Mouse (Mus musculus) liver, embryonic 12.5 days (tissue): ENCODE results near the gene Cadm2. TPM values are rescaled to one million over a fixed set of nuclear protein-coding genes. Genes with fewer than 3 reads are reported as not detected.

Experiments used
- ATAC-seq: fragments of 200-750 bp; cut with Nextera tagmentation; 2 replicates; pipeline ENCODE4 v1.8.0; 2017; ENCODE audit warnings: moderate number of reproducible peaks, mild to moderate bottlenecking, moderate library complexity
- H3K27ac ChIP-seq: fragments of 300-500 bp; sonication (generic); 2 replicates; pipeline ENCODE4 v1.5.1; 2016; ENCODE audit warnings: mild to moderate bottlenecking
- H3K27me3 ChIP-seq: fragments of 300-500 bp; sonication (generic); replicated peaks from 2 replicates; pipeline ENCODE4 v1.6.1; 2016; ENCODE audit warnings: mild to moderate bottlenecking, moderate library complexity
- H3K36me3 ChIP-seq: fragments of 300-500 bp; sonication (generic); 2 replicates; pipeline ENCODE4 v1.6.1; 2016; ENCODE audit warnings: mild to moderate bottlenecking, moderate library complexity
- H3K4me1 ChIP-seq: fragments of 300-500 bp; sonication (generic); 2 replicates; pipeline ENCODE4 v1.6.1; 2016
- H3K4me2 ChIP-seq: fragments of 300-500 bp; sonication (generic); 2 replicates; pipeline ENCODE4 v1.6.1; 2016; ENCODE audit warnings: mild to moderate bottlenecking, moderate library complexity
- H3K4me3 ChIP-seq: fragments of 300-500 bp; sonication (generic); 2 replicates; pipeline ENCODE4 v1.5.1; 2016; ENCODE audit warnings: mild to moderate bottlenecking, moderate library complexity
- H3K9ac ChIP-seq: fragments of 300-500 bp; sonication (generic); 2 replicates; pipeline ENCODE4 v1.6.1; 2016; ENCODE audit warnings: mild to moderate bottlenecking, moderate library complexity
- H3K9me3 ChIP-seq: fragments of 300-500 bp; sonication (generic); replicated peaks from 2 replicates; pipeline ENCODE4 v1.6.1; 2016; ENCODE audit warnings: mild to moderate bottlenecking, moderate library complexity
- WGBS: fragments of 180-500 bp; shearing (Covaris S2); methylation state at CpG from one replicate; pipeline ENCODE4 v1.1.7; 2016; ENCODE audit not compliant: insufficient replicate concordance; 5-methylcytosine and 5-hydroxymethylcytosine counted together
- polyA plus RNA-seq: library from polyadenylated mRNA; unstranded; fragments of >200 nt; fragmentation: Nextera tagmentation; extraction: Ambion mirVana; gene quantifications from 2 replicates; pipeline ENCODE4 v1.2.1, GENCODE M21; 2016

Gene Cadm2
- polyA plus RNA-seq, 1 experiment from 2014 or later, result 0.11 TPM

DNA sequence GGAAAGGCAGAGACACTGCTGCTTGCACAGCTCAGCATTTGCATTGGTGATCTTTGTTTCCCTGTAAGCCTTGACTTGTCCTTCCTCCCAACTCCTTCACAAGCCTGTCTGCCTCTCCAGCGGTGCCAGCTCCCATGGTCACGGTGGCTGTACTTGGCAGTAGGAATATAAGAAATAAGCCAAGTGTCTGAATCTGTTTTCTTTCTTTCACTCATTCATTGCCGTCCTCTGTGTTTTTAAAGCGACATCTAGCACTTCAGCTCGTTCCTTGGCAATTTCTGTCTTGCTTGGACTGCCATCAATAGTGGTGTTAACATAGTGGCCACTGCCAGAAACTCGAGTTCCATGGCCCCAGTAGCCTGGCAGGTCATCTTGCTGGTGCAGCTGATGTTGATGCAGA lies 524.0 kb downstream of the Cadm2 start:
- H3K27me3 ChIP-seq, result no peaks in the 10 kb centered on the region
- H3K27ac ChIP-seq, result no peak overlapping the region
- H3K4me2 ChIP-seq, result no peak overlapping the region
- H3K9me3 ChIP-seq, result no peaks in the 10 kb centered on the region
- ATAC-seq, result no peak
- no peak overlapping the region for H3K9ac ChIP-seq
- no peaks in the 10 kb centered on the region for H3K4me1 ChIP-seq
- no peaks in the 10 kb centered on the region for H3K36me3 ChIP-seq
- no peak overlapping the region for H3K4me3 ChIP-seq
- 52% methylated on average over 6 of the region's 6 CpGs for WGBS

DNA sequence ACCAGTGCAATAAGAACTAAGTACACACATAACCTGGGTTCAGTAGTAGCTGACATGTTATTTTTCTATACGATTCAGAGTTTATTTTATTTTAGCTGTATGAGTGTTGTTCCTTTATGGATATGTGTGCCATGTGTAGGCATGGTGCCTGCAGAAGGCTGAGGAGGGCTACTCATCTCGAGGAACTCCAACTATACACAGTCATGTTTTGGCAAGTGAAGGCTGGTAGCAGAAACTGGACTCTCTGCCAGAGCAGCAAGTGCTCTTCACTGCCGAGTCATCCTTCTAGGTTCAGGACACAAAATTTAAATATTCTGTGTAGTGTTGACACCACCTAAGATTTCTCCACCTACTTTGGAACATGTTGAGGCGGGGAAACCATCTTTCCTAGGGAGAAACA lies 524.8 kb downstream of the Cadm2 start:
- Histone ChIP-seq H3K9me3 (no peaks in the 10 kb centered on the region), H3K27ac (no peak overlapping the region), H3K9ac (no peak overlapping the region), H3K4me3 (no peak overlapping the region), H3K36me3 (no peaks in the 10 kb centered on the region), H3K4me2 (no peak overlapping the region), H3K27me3 (no peaks in the 10 kb centered on the region), H3K4me1 (no peaks in the 10 kb centered on the region)
- no peak for ATAC-seq
- 63% methylated on average over 4 of the region's 4 CpGs for WGBS

DNA sequence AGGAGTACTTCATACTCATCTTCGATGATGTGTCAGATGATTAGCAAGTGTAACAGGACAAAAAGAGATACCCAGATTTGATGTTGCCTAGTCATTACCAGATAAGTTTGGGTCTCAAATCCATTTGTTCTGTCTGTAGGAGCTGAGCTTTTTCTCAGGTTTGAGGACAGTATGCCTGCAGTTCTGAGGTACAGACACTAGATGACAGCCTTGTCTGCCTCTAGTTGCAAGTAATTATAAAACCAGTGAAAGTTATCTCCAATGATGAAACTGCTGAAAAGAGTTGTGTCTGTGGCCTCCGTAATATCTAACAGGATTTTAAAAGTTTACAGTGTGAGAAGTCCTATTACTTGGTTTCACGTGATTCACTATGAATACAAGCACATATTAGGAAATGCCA lies 531.0 kb downstream of the Cadm2 start:
- Histone ChIP-seq H3K9me3 (no peaks in the 10 kb centered on the region), H3K4me1 (no peaks in the 10 kb centered on the region), H3K27me3 (no peaks in the 10 kb centered on the region), H3K36me3 (no peaks in the 10 kb centered on the region), H3K27ac (no peak overlapping the region), H3K4me3 (no peak overlapping the region), H3K9ac (no peak overlapping the region), H3K4me2 (no peak overlapping the region)
- ATAC-seq, result no peak
- 37% methylated on average over 3 of the region's 3 CpGs for WGBS

GRCm38 (mm10) chr16:67079318-67079717 lies 541.4 kb downstream of the Cadm2 start:
- WGBS, result 57% methylated on average over 2 of the region's 2 CpGs
- H3K36me3 ChIP-seq, result no peaks in the 10 kb centered on the region
- ATAC-seq, result no peak
- H3K9ac ChIP-seq, result no peak overlapping the region
- no peak overlapping the region for H3K27ac ChIP-seq
- H3K27me3 ChIP-seq, result no peaks in the 10 kb centered on the region
- no peak overlapping the region for H3K4me2 ChIP-seq
- H3K4me3 ChIP-seq, result no peak overlapping the region
- no peaks in the 10 kb centered on the region for H3K4me1 ChIP-seq
- no peaks in the 10 kb centered on the region for H3K9me3 ChIP-seq

DNA sequence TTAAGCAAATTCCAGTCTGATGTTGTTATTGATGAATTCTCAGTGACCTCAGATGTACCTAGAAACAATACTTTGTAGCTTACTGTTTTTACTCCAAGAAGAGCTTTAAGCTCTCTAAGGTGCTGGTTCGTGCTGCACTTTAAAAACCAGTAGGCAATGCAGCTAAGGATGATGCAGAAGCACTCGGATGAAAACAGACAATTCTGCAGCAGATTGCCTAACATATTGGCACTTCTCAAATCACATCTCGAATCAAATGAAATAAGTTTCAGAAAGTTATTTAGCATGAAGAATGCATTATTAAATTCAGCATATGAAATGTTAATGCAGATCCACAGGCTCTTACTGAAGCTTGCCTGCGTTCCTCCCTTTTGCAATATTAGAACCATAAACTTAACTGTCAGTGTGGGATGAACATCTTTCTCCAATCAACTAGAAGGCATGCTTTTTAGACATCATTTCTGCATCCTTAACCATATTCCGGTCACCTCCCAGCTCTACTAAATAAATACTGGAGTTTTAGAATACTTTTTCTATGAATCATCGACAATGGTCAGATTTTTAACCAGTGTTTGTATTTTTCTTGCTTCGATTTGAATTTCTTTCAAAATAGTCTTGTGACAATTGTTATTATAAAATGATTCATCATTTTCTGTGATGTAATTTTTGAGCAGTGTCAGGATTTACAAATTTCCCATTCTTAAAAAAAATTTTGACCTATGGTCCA lies 544.4 kb downstream of the Cadm2 start:
- Histone ChIP-seq H3K27ac (no peak overlapping the region), H3K4me2 (no peak overlapping the region), H3K4me1 (no peaks in the 10 kb centered on the region), H3K9ac (no peak overlapping the region), H3K4me3 (no peak overlapping the region), H3K9me3 (no peaks in the 10 kb centered on the region), H3K27me3 (no peaks in the 10 kb centered on the region), H3K36me3 (no peaks in the 10 kb centered on the region)
- 75% methylated on average over 7 of the region's 7 CpGs for WGBS
- ATAC-seq, result no peak

GRCm38 (mm10) chr16:67068461-67068860 lies 552.2 kb downstream of the Cadm2 start:
- no peak for ATAC-seq
- 27% methylated on average over 1 of the region's 1 CpGs for WGBS
- Histone ChIP-seq H3K9me3 (no peaks in the 10 kb centered on the region), H3K27ac (no peak overlapping the region), H3K4me1 (no peaks in the 10 kb centered on the region), H3K4me2 (no peak overlapping the region), H3K27me3 (no peaks in the 10 kb centered on the region), H3K4me3 (no peak overlapping the region), H3K9ac (no peak overlapping the region), H3K36me3 (no peaks in the 10 kb centered on the region)

DNA sequence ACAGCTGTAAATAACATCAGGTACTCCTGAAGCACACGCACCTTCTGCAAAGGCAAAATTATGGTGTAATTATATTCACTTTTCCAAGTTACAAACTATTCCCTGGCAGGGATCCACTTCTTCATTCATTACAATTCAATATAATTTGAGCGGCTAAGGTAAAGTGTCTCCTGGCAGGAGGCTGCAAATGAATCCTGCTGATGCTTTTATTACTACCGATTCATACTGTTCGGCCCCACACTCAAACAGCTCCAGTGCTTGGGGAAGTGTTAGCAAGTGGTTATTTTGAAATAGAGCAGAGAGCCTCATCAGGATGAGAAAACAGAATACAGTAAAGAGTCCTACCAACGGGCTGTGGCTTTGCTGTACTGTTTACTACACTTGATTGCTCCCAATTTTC lies 589.8 kb downstream of the Cadm2 start:
- no peak overlapping the region for H3K9ac ChIP-seq
- no peaks in the 10 kb centered on the region for H3K9me3 ChIP-seq
- no peaks in the 10 kb centered on the region for H3K27me3 ChIP-seq
- H3K36me3 ChIP-seq, result no peaks in the 10 kb centered on the region
- 79% methylated on average over 5 of the region's 5 CpGs for WGBS
- H3K4me3 ChIP-seq, result no peak overlapping the region
- H3K4me1 ChIP-seq, result no peaks in the 10 kb centered on the region
- H3K27ac ChIP-seq, result no peak overlapping the region
- H3K4me2 ChIP-seq, result no peak overlapping the region
- no peak for ATAC-seq

- 57% methylated on average over 1 of the region's 1 CpGs for WGBS
- Histone ChIP-seq H3K9ac (no peak overlapping the region), H3K4me1 (no peaks in the 10 kb centered on the region), H3K27ac (no peak overlapping the region), H3K27me3 (no peaks in the 10 kb centered on the region), H3K4me3 (no peak overlapping the region), H3K36me3 (no peaks in the 10 kb centered on the region), H3K9me3 (no peaks in the 10 kb centered on the region), H3K4me2 (no peak overlapping the region)
- ATAC-seq, result no peak
Measured at GRCm38 (mm10) chr16:67019856-67020255, 600.9 kb downstream of the Cadm2 start.

DNA sequence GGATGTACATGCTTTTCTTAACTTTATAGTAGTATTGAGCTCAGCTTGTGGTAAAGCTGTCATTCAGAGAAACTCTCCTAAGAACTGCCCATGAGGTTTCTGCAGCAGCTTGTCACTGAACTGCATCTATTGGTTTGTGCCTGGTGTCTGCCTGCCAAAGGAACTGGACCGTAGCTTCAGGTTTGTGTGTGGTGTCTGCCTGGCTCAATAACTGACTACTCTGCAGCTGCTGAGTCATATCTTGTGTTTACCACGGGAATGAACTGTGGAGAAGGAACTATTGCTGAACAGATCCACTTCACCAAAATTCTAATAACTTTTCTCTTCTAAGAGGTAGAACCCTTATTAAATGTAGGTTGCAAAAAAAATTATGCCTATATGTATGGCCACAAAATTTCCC lies 603.0 kb downstream of the Cadm2 start:
- no peak for ATAC-seq
- H3K36me3 ChIP-seq, result no peaks in the 10 kb centered on the region
- H3K27me3 ChIP-seq, result no peaks in the 10 kb centered on the region
- H3K9me3 ChIP-seq, result no peaks in the 10 kb centered on the region
- WGBS, result 39% methylated on average over 2 of the region's 2 CpGs
- no peaks in the 10 kb centered on the region for H3K4me1 ChIP-seq
- no peak overlapping the region for H3K27ac ChIP-seq
- no peak overlapping the region for H3K4me2 ChIP-seq
- H3K4me3 ChIP-seq, result no peak overlapping the region
- H3K9ac ChIP-seq, result no peak overlapping the region

DNA sequence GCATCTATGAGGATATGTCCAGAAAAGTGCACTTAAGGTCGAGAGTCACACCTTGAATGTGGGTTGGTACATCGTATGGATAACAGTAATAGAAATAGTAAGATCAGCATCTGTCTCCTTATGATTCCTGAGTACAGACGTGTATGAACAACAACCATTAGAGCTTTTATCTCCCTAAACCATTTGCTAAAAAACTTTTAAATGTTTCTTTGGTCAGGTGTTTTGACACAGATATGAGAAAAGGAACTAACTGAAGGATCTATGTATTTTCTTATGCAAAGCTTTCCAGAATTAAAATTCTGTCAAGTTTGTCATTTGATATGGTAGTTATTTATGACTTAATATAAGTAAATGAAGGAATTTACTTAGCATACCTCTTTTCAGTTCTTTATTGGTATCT lies 617.5 kb downstream of the Cadm2 start:
- Histone ChIP-seq H3K9ac (no peak overlapping the region), H3K36me3 (no peaks in the 10 kb centered on the region), H3K4me1 (no peaks in the 10 kb centered on the region), H3K27me3 (no peaks in the 10 kb centered on the region), H3K4me3 (no peak overlapping the region), H3K27ac (no peak overlapping the region), H3K9me3 (no peaks in the 10 kb centered on the region), H3K4me2 (no peak overlapping the region)
- WGBS, result 58% methylated on average over 3 of the region's 3 CpGs
- no peak for ATAC-seq

GRCm38 (mm10) chr16:67001707-67002106 lies 619.0 kb downstream of the Cadm2 start:
- H3K27ac ChIP-seq, result no peak overlapping the region
- ATAC-seq, result no peak
- no peaks in the 10 kb centered on the region for H3K27me3 ChIP-seq
- H3K36me3 ChIP-seq, result no peaks in the 10 kb centered on the region
- H3K9me3 ChIP-seq, result no peaks in the 10 kb centered on the region
- H3K4me3 ChIP-seq, result no peak overlapping the region
- no peak overlapping the region for H3K4me2 ChIP-seq
- WGBS, result 46% methylated on average over 4 of the region's 4 CpGs
- H3K4me1 ChIP-seq, result no peaks in the 10 kb centered on the region
- H3K9ac ChIP-seq, result no peak overlapping the region

- no peak for ATAC-seq
- Histone ChIP-seq H3K36me3 (no peaks in the 10 kb centered on the region), H3K27ac (no peak overlapping the region), H3K27me3 (no peaks in the 10 kb centered on the region), H3K4me3 (no peak overlapping the region), H3K9me3 (no peaks in the 10 kb centered on the region), H3K4me1 (no peaks in the 10 kb centered on the region), H3K4me2 (no peak overlapping the region), H3K9ac (no peak overlapping the region)
- WGBS, result 63% methylated on average over 2 of the region's 2 CpGs
Measured at GRCm38 (mm10) chr16:66997461-66997860, 623.2 kb downstream of the Cadm2 start.

DNA sequence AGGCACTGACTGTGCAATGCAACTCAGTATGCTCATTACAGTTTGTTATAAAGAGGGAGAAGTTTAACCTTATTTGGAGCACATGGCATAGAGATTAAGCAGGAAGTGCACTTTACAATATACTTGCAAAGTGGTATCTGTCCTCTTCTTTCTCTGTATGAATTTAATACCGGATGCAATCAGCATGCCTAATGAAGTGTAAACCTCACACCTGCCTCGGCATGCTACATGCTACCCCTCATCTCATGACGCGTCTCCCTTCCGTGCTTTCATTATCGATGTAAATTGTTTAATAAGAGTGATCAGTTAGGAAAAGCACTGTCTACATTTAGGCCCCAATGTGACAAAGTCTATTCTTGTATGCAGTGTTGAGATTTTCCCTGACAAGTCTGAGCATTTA lies 633.0 kb downstream of the Cadm2 start:
- H3K27ac ChIP-seq, result no peak overlapping the region
- no peaks in the 10 kb centered on the region for H3K9me3 ChIP-seq
- H3K9ac ChIP-seq, result no peak overlapping the region
- no peak overlapping the region for H3K4me3 ChIP-seq
- H3K4me2 ChIP-seq, result no peak overlapping the region
- no peaks in the 10 kb centered on the region for H3K36me3 ChIP-seq
- no peaks in the 10 kb centered on the region for H3K27me3 ChIP-seq
- WGBS, result 78% methylated on average over 6 of the region's 6 CpGs
- no peak for ATAC-seq
- no peaks in the 10 kb centered on the region for H3K4me1 ChIP-seq
